Mouse (Mus musculus) spleen, postnatal 10 days (tissue): ENCODE measurements around the gene Sp6.

Experiments
- DNase-seq, 2 experiments: peaks; one replicate each; pipeline ENCODE4 v3.0.0; 2021 to 2022; ENCODE audit warnings: low spot score in 2 of 2

Sp6 gene

DNA sequence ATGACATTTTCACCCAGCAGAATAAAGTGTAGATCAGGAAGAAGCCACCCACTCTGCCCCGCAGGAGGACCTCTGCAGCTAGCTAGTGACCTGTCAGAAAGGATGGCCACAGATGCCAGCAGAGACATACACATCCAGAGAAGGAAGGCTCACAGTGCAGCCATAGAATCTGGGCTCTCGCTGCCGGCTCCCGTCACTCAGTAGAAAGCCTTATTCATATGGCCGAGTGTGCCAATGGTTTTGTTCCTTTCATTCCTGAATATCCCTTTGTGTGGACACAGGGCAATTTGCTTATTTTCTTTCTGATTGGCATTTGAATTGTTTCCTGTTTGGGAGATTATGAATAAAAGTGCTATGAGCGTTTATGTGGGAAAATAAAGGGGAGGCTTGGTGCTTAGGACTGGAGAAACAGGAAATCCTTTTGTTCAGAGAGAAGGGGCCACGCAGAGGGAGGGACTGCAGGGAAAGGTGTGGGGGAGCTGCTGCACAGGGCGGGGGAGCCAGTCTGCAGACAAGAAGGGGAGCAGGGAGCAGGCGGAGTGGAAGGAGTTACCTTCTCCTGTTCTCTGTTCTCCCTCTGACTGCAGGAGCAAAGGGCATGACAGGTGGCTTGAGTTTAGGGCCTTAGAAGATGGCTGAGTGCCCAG, 50.2 kb downstream of the Sp6 start:
- DNase-seq = no peak

DNA sequence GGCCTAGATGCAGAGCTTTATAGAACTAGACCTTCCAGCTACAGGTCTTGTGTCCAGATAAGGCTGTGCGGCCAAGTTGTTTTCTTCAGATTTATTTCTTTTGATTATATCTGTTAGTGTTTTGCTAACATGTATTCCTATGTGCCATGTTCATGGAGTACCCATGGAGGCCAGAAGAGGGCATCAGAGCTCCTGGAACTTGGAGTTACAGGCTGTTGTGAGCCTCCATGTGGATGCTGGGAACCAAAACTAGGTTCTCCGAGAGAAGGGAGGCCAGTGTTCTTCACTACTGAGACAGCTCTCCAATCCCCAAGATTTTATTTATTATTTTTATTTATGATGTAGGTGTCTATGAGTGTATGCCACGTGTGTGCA, 50.7 kb downstream of the Sp6 start:
- no peak for DNase-seq

DNA sequence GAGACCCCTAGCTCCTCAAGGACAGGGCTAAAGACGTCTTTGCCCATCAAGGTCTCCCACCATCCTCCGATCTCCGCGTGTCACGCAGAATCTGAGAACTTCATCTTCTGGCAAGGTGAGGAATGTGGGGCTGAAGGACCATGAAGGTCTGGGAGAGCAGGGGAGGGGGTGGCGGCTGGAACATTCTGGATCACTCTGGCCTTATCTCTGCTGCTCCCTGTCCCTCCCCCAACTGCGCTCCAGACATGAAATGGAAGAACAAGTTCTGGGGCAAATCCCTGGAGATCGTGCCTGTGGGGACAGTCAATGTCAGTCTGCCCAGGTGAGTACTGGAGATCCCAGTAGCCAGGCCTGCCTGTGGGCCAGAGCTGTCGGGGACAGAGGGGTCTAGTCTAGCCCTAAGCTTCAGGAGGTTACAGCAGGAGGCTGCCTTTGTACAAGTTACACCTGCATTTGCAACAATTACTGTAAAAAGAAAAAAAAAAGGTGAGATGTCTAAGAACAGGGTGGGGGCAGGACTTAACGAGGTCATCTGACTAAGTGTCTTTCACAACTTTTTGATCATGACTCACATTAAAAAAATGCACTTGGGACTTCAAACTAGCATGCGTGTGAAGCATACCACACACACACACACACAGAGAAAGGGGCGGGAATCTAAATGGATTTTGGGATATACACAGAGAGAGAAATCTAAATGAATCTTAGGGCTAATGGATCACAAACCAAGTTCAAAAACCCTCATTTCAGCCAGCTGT, 52.5 kb downstream of the Sp6 start:
- DNase-seq = no peak

DNA sequence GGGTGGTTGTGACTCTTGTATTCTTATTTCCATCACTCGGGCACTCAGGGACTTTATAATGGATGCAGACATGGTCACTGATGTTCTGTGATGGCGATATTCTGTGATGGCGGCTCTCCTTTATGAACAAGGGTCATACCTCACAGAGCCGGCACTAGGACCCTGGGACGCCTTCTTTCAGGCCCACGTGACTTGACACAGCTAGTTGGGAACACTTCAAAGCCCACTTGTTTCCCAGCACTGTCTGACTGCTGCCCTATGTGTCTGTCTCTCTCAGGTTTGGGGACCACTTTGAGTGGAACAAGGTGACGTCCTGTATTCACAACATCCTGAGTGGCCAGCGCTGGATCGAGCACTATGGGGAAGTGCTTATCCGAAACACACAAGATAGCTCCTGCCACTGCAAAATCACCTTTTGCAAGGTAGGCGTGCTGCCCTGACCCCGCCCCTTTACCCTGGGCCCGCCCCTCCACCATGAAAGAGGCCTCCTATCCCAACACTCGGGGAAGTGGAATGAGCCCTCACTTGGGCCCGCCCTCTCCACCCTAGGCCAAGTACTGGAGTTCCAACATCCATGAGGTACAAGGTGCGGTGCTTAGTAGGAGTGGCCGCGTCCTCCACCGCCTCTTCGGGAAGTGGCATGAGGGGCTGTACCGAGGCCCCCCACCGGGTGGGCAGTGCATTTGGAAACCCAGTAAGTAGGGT, 53.6 kb downstream of the Sp6 start:
- no peak for DNase-seq

DNA sequence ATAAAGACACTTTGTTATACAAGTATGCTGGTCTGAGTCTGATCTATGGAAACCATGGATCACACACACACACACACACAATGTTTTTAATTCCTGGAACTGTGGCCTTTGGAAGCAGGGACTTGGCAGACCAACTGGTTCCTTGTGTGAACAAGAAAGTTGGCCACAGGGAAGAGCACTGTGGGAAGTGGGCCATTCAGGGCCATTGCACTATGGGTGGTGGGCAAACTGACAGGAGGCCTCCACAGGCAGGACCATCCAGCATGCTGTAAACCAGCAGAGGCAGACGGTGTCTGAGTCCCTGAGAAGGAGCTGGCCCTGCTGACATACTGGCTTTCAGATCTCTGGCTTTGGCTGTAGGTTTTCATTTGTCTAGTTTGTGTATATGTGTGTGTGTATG, 56.1 kb downstream of the Sp6 start:
- DNase-seq = no peak

DNA sequence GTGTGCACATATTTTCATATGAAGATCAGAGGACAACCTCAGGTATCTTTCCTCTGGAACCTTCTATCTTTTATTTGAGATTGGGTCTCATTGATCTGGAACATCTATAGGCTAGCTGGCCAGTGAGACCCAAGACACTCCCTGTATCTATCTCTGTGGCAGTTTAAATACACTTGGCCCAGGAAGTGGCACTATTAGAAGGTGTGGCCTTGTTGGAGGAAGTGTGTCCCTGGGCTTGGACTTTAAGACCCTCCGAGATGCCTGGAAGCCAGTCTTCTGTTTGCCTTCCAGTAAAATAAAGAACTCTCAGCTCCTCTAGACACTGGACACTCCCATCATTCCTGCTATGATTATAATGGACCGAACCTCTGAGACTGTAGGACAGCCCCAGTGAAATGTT, 56.6 kb downstream of the Sp6 start:
- no peak for DNase-seq

DNA sequence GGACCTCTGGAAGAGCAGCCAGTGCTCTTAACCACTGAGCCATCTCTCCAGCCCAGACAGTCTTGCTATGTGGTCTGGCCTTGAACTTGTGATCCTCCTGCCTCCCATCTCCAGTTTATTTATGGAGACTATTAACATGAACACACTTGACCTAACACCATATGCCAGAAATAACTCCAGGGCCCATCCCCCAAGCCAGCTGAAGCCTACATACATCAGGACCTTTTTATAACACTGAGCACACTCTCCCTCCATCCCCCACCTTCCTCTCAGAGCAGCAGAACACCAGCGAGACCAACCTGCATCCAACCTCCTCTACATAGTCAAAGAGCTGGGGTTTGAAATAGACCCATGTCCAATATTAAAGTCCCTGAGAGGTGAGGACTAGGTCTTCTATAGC, 57.9 kb downstream of the Sp6 start:
- no peak for DNase-seq

DNA sequence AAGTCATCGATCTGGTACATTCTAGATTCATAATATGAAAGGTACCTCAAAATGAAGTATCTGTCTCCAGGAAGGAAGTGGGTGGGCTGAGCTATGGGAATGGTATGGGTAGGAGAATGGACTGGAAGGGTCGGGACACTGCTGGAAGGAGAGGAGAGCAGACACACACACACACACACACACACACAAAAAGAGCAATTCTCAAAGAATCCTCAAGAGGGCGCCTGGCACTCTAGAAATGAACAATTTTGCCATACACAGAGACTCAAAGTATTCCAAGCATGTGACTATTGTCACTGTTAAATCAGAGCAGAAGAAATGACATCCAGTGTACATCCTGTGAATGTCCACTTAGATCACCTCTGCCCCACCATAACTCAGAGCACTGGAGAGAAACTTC, 59.3 kb downstream of the Sp6 start:
- no peak for DNase-seq

DNA sequence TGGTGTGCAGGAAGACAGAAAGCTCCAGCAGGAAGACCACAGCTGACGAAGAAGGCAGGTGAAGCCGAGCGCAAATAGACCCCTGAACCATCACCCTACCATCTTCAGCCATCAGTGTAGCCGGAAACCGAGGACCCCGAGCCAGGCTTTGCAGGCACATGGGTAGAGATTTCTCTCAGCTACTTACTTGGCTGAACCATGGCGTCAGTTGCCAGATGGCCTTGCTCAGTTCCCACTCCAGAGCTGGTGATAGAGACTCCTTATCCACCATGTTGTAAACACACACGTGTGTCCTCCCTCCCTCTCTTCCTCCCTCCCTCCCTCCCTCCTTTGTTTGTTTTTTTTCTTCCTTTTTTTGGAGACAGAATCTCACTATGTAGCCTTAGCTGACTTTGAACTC, 61.0 kb downstream of the Sp6 start:
- no peak for DNase-seq
